Mouse (Mus musculus) telencephalon, adult 2 months (tissue): ENCODE results near the gene Ptger4.

Experiments used
- DNase-seq: peaks from one replicate; pipeline ENCODE4 v3.0.0-alpha.2; 2011; ENCODE audit warnings: low read depth, low spot score

The Ptger4 gene

DNA sequence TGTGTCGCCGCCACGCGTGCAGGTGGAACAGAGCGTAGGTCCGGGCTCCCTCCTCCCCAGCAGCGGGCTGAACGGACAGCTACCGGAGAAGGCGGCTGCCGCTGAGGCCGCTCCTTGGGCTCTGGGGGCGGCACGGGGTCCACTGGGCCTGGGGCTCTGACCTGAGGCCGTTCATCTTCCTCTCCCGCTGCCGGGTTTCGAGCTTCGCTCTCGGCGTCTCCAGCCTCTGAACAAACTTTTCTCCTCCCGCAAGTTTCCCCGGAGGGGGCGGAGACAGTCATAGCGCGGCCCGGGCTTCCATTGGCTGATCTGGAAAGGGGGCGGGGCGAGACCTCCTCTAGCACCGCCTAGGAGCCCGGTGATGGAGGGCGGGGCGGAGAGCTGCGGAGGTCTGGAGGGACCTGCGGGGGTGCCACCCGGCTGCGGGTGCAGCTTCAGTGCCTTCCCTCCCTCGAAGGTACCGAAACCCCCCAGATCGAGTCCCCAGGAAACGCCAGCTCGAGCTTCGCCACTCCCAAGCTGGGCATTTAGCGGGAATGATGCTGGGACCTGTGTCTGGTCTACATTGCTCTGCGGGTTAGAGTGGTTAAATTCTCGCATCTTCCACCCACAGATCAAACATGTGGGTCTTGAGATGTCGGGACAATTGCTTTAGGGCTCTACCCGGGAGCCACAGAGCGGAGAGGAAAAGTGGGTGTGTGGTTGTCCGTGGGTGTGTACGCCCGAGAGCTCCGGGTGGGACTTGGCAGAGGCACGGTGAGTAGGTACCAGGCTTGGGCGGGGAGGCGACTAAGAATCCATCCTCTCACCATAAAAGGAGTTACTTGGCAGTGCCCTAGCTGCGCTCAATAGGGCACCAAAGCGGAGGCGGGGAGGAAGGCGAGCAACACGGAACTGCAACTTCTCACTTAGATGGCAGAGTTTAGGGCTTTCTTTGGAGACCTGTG lies at the start of gene Ptger4:
TSS of gene Ptger4 (minus strand) at position 229 of the 947 bp plus-strand sequence.
- DNase-seq, result no peak

- DNase-seq, result no peak
Measured at GRCm38 (mm10) chr15:5288412-5288811, 44.4 kb upstream of the Ptger4 start.

DNA sequence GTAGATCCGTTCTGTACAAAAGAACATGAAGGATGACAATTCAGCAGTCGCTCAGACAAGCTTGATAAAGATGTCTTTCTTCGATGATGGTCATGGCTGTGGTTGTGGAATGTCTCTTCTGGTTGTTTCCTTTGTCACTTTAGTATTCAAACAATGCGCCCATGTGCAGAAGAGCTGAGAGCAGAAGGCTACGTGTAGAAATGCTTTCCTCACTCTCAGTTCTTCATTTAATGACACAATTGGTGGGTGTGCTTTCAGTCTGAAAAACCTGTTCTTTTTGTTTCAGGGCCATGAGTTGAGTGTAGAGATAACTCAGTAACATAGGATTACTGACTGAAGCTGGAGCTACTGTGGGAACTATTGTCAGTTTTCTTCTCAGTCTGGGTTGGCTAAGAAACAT lies 43.1 kb upstream of the Ptger4 start:
- DNase-seq, result no peak

DNA sequence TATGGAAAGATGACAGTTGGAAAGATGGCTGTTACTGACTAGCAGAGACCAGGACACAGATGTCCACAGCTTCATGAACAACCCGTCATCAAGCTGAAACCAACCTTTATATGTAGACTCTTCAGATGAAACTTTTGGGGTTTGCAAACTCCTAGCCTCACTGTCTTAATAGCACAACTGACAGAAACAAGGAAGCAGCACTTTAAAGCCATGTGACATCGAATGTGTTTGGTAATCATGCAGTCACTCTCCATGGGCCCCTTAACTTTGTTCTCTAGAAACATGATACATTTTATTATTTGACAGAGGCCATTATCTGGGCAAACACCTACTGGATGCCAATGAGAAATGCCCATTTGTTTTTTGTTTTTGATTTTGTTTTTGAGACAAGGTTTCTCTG lies 37.3 kb upstream of the Ptger4 start:
- no peak for DNase-seq

DNA sequence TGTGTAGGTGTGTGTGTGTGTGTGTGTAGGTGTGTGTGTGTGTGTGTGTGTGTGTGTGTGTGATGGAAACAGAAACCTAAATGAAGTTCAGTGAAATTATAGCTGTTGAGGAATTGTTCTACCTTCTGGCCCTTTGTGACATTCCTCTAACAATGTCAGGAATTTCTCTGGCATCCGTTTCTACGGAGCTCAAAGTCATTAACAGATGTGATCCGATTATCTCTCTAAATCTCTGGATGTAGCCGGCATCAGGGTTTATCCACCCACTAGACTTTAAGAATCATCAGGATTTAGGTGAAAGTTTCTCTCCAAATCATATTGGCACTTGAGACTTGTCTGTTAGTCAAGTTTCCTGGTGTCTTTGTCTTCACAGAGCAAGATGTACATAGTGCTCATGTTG lies 35.8 kb upstream of the Ptger4 start:
- no peak for DNase-seq

DNA sequence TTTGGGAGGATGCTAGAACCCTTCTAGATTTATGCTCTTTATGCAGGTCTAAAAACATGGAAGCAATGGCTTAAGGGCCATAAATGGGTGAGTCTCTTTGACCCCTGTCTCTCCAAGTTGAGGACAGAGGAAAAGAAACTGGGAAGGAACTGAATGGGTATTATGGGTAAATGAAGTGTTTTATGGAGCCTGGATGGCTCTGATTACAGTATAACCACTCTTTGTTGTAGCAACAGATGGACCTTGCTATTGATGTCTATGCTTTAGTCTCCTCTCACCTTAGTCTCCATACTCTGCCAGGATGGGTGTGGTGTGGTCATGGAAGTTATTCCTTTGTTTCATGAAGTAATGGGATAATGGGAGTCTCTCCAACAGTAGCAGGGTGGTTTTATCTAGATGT lies 34.5 kb upstream of the Ptger4 start:
- DNase-seq, result no peak

DNA sequence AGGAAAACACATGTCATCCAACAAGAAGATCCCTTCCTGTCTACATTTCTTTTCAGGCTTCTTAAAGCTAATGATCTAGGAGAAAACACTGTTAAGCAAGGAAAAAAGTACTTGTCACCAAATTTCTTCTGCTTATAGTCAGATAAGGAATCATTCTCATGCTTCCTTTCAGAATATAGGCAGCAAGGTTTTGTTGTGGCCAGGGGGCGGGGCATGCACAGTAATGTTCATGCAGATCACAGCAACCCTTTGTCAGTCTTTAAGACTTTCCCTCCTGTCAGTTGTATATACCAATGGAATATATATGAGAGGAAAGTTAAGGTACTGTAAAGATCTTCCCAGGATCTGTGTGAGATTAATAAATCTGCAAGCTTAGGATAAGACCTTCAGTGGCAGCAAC lies 30.0 kb upstream of the Ptger4 start:
- no peak for DNase-seq

DNA sequence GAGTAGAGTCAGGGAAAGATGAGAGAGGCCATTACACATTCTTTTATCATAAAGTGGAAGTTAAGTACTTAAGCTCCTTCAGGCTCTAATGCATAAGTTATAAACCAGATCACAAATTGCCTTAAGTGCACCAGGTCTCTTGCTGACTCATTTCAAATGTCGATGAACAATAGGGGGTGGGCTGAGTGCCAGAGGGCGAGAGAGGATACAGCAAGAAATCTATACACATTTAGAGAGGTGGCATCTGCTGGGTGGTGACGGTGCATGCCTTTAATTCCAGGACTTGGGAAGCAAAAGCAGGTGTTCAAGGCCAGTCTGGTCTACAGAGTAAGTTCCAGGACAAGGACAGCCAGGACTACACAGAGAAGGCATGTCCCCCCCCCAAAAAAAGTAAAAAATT lies 22.1 kb upstream of the Ptger4 start:
- DNase-seq, result no peak

DNA sequence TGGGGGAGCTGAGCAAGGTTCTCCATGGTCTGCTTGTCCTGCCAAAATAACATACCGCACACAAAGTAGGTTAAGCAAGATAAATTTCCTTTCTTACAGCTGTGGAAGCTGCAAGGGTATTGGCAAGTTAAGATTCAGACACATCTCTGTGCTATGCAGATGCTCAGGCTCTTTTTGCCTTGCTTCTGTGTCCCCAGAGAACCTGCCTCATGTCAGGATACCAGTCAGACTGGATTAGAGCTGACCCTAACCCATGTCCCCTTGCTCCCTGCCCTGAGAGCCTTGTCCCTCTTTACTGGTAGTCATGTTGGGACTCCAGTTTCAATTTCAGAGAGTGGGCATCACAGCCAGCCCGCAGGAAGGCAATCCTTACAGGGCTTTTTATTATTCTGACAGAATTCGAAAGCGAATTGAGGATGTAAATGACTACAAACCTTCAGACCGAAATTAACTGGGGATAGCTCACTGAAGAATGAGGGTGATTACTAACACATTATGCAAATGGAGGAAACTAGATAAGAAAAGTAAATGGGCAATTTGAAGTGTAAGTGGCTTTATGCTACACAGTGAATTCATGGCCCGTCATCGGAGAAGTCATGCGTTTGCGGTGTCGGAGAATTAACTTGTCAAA lies 19.0 kb upstream of the Ptger4 start:
- DNase-seq, result no peak

DNA sequence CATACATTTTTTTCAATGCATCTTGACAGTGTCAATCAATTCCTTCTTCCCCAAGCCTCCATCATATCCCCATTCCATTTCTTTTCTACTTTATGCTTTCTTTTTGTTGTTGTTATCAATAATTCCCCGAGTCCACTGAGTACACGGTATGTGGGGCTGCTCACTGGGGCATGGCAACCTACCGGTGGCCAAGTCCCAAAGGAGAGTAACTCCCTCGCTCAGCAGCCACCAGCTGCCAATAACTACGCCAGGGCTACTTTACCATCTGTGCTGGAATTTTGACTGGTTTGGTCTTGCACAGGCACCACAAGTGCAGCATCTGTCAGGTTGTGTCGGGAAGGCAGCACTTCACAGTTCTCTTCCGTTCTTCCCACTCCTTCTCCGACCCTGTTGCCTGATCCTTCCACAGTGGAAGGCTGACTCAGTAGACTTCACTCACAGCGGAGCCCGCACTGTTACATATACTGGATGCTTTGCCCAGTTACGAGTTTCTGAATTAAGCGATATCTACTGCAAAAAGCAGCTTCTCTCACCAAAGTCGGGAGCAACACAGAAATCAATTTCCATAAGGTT lies 18.2 kb upstream of the Ptger4 start:
- no peak for DNase-seq

GRCm38 (mm10) chr15:5261004-5261403 lies 17.0 kb upstream of the Ptger4 start:
- no peak for DNase-seq

DNA sequence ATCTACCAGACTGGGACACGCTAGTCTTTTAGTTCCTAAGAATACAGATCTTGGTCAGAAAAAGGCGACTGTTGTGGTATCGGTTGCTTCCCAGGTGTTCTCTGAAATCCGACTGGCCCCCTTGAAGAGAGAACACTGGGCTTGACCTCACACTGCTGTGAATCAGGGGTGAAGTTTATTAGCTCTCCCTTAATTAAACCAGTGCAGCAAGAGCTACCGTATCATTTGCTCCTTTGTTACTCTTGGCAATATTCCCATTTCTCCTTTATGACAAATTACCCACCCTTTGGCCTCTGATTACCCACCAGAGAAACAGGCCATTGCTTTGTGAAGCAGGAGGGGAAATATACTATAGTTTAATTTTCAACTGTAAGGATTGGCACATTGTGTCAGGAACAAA lies 16.2 kb upstream of the Ptger4 start:
- DNase-seq, result no peak

GRCm38 (mm10) chr15:5250182-5250581 lies 6.2 kb upstream of the Ptger4 start:
- DNase-seq, result no peak

GRCm38 (mm10) chr15:5243036-5243958 lies 690 bp downstream of the Ptger4 start:
- no peak for DNase-seq

DNA sequence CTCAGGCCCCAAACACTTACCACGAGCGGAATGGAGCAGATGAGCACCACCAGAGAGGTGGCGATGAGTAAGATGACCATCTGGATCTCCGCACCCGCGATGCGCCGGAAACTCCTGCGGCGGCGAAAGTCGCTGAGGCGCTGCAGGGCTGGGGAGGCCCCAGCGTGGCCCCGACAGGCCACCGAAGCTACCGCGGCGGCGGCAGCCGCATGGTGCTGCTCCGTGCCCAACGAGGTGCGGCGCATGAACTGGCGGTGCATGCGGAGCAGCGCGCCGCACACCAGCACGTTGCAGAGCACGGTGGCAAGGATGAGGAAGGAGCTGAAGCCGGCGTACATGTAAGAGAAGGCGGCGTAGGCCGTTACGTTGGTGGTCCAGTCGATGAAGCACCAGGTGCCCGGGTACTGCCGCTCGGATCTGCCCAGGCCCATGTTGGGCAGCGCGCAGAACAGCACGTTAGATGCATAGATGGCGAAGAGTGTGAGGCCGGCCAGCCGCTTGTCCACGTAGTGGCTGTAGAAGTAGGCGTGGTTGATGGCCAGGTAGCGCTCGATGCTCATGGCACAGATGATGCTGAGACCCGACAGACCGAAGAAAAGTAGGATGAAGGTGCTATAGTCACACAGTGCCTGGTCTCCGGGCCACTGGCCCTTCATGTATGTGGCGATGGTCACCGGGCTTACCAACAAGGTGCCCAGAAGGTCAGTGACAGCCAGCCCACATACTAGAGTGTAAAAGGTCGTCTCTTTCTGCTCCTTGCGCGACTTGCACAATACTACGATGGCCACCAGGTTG lies 1.5 kb downstream of the Ptger4 start:
- DNase-seq, result no peak

DNA sequence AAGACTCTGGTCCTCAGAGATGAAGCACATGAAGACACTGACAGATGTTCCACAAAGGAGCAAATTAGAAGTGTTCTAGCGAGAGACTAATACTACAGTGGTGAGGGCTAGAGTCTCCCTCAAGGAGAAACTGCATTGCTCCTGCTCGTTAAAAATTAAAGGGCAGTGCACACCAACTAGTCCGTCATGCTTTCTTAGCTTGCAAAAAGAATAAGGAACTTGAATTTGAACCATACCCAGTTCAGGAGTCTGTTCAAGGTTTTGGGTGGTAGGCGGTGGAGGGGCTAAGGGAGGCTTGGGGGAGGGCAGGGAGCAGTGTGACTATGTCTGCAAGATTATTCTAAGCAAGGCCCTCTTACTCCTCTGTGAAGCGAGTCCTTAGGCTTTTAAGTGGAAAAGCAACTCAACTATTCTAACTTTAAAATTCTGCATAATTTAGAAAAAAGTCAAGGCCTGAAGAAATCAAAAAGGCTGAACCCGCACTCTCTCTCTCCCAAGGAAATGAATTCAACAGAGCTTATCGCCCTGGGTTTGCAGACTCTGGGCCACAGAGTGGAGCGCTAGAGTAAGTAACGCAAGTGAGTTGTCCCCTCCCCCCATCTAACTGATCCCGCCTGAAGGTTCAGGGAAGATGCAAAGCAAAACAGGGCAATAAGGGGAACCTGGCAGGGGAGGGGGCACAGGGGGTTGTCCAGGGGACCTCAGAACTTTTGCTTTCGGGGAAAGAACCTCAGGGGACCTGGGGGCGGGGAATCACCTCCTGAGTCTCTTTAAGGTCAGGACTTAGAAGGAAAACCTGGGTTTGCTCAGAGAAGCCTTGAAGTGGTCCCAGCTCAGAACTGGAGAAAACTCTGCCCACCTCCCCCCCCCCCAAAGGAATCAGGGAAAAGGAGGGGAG lies 2.4 kb downstream of the Ptger4 start:
- DNase-seq, result no peak

- DNase-seq, result no peak
Measured at GRCm38 (mm10) chr15:5240360-5240759, 3.6 kb downstream of the Ptger4 start.

GRCm38 (mm10) chr15:5239901-5240300 lies 4.1 kb downstream of the Ptger4 start:
- DNase-seq, result no peak

DNA sequence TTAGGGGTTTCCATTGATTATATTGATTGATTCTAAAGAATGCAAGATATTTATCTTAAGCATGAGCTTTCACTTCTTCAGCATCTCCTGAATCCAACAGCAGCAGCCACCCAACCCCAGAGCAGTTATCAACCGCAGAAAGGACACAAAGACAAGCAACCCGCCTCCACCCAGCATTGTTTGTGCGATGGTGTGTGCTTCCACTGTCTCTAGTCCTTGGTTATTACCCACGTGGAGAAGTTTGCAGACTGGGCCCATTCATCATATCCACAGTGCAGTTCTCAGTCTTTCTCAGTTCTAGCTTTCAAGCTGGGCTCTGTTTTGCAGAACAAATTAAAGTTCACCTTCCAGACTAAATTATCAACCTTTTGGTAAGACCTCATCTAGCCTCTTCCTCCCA lies 4.6 kb downstream of the Ptger4 start:
- DNase-seq, result no peak

DNA sequence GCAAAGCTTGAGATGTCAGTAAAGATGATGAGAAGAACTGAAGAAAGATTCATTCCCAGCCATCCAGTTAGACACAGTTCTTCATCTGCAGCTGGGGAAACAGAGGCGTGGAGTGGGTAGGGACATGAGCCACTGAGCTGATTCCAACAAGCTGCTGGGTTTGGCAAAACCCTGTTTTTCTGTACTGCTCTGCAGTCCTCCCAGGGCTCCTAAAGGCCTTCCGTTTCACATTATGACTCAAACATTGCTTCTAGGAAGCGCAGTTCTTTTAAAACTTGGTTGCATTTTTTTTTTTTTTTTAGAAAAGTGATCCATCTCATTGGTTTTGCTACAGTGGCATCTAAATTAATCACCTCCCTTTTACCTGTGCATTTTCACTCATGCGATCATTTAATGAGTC lies 5.4 kb downstream of the Ptger4 start:
- no peak for DNase-seq
